Mouse (Mus musculus): Measurements from ENCODE around the gene Tbcd. TPM values are rescaled to one million over a fixed set of nuclear protein-coding genes. Genes with fewer than 3 reads are reported as not detected.
A peak's percentile ranks its signal among the peaks of the same experiment; 100 is the strongest.

Tbcd gene
- polyA plus RNA-seq, 1 experiment from 2014 or later = 61.9 TPM

GRCm38 (mm10) chr11:121543922-121544321, 92.2 kb downstream of the Tbcd start:
- Histone ChIP-seq H3K9ac (replicated peaks; ENCODE audit: low read depth, low read length) (no peak overlapping the region), H3K27ac (ENCODE audit: low read length) (no peak overlapping the region), H3K36me3 (ENCODE audit: control insufficient read depth, insufficient read depth) (no peaks in the 10 kb centered on the region; the same call in 1 of the 2 replicates), H3K4me2 (ENCODE audit: low read length) (no peak overlapping the region), H3K9me3 (ENCODE audit: control insufficient read depth, low read length) (no peaks in the 10 kb centered on the region), H3K4me1 (replicated peaks; ENCODE audit: control insufficient read depth, insufficient read depth, low read length) (peaks cover 2% of the 10 kb centered on the region), H3K27me3 (replicated peaks; ENCODE audit: control insufficient read depth, insufficient read depth, low read length) (no peaks in the 10 kb centered on the region), H3K4me3 (replicated peaks; ENCODE audit: low read length) (no peak overlapping the region)
- ATAC-seq = no peak
- WGBS = 87% methylated on average over 9 of the region's 9 CpGs

- no peak for ATAC-seq
- peaks cover 11% of the 10 kb centered on the region for H3K4me1 ChIP-seq (replicated peaks; ENCODE audit: control insufficient read depth, insufficient read depth, low read length)
- no peak overlapping the region for H3K9ac ChIP-seq (replicated peaks; ENCODE audit: low read depth, low read length)
- no peaks in the 10 kb centered on the region for H3K9me3 ChIP-seq (ENCODE audit: control insufficient read depth, low read length)
- no peak overlapping the region for H3K4me3 ChIP-seq (replicated peaks; ENCODE audit: low read length)
- H3K27ac ChIP-seq (ENCODE audit: low read length) = no peak overlapping the region
- H3K27me3 ChIP-seq (replicated peaks; ENCODE audit: control insufficient read depth, insufficient read depth, low read length) = no peaks in the 10 kb centered on the region
- 79% methylated on average over 7 of the region's 7 CpGs for WGBS
- no peaks in the 10 kb centered on the region; the same call in 1 of the 2 replicates for H3K36me3 ChIP-seq (ENCODE audit: control insufficient read depth, insufficient read depth)
- no peak overlapping the region for H3K4me2 ChIP-seq (ENCODE audit: low read length)
Observed at GRCm38 (mm10) chr11:121544755-121545397, 93.1 kb downstream of the Tbcd start.

GRCm38 (mm10) chr11:121545398-121546034, 93.8 kb downstream of the Tbcd start:
- Histone ChIP-seq H3K9me3 (ENCODE audit: control insufficient read depth, low read length) (no peaks in the 10 kb centered on the region), H3K36me3 (ENCODE audit: control insufficient read depth, insufficient read depth) (no peaks in the 10 kb centered on the region; the same call in 1 of the 2 replicates), H3K27me3 (replicated peaks; ENCODE audit: control insufficient read depth, insufficient read depth, low read length) (no peaks in the 10 kb centered on the region), H3K4me1 (replicated peaks; ENCODE audit: control insufficient read depth, insufficient read depth, low read length) (peaks cover 17% of the 10 kb centered on the region), H3K4me3 (replicated peaks; ENCODE audit: low read length) (no peak overlapping the region), H3K27ac (ENCODE audit: low read length) (no peak overlapping the region), H3K9ac (replicated peaks; ENCODE audit: low read depth, low read length) (no peak overlapping the region), H3K4me2 (ENCODE audit: low read length) (no peak overlapping the region)
- WGBS = 87% methylated on average over 3 of the region's 3 CpGs
- no peak for ATAC-seq

- Histone ChIP-seq H3K4me1 (replicated peaks; ENCODE audit: control insufficient read depth, insufficient read depth, low read length) (peaks cover 19% of the 10 kb centered on the region), H3K27ac (ENCODE audit: low read length) (no peak overlapping the region), H3K9me3 (ENCODE audit: control insufficient read depth, low read length) (no peaks in the 10 kb centered on the region), H3K4me3 (replicated peaks; ENCODE audit: low read length) (no peak overlapping the region), H3K27me3 (replicated peaks; ENCODE audit: control insufficient read depth, insufficient read depth, low read length) (no peaks in the 10 kb centered on the region), H3K9ac (replicated peaks; ENCODE audit: low read depth, low read length) (no peak overlapping the region), H3K4me2 (ENCODE audit: low read length) (no peak overlapping the region), H3K36me3 (ENCODE audit: control insufficient read depth, insufficient read depth) (no peaks in the 10 kb centered on the region; the same call in 1 of the 2 replicates)
- no peak for ATAC-seq
- 91% methylated on average over 5 of the region's 5 CpGs for WGBS
Observed at GRCm38 (mm10) chr11:121547234-121547633, 95.5 kb downstream of the Tbcd start.

GRCm38 (mm10) chr11:121547925-121548324, 96.2 kb downstream of the Tbcd start:
- 98% methylated on average over 4 of the region's 4 CpGs for WGBS
- ATAC-seq = no peak

GRCm38 (mm10) chr11:121548996-121549842, 97.5 kb downstream of the Tbcd start:
- H3K4me1 ChIP-seq (replicated peaks; ENCODE audit: control insufficient read depth, insufficient read depth, low read length) = peaks cover 19% of the 10 kb centered on the region
- H3K27me3 ChIP-seq (replicated peaks; ENCODE audit: control insufficient read depth, insufficient read depth, low read length) = no peaks in the 10 kb centered on the region
- WGBS = 63% methylated on average over 12 of the region's 12 CpGs
- peak; percentile 71 for ATAC-seq
- H3K9ac ChIP-seq (replicated peaks; ENCODE audit: low read depth, low read length) = no peak overlapping the region
- H3K27ac ChIP-seq (ENCODE audit: low read length) = no peak overlapping the region; the same call in 1 of the 2 replicates
- H3K36me3 ChIP-seq (ENCODE audit: control insufficient read depth, insufficient read depth) = no peaks in the 10 kb centered on the region
- no peak overlapping the region for H3K4me2 ChIP-seq (ENCODE audit: low read length)
- no peaks in the 10 kb centered on the region for H3K9me3 ChIP-seq (ENCODE audit: control insufficient read depth, low read length)
- no peak overlapping the region for H3K4me3 ChIP-seq (replicated peaks; ENCODE audit: low read length)

More at GRCm38 (mm10) chr11:121547925-121548324, 96.2 kb downstream of the Tbcd start:
- no peak overlapping the region for H3K4me2 ChIP-seq (ENCODE audit: low read length)
- no peak overlapping the region for H3K9ac ChIP-seq (replicated peaks; ENCODE audit: low read depth, low read length)
- peaks cover 19% of the 10 kb centered on the region for H3K4me1 ChIP-seq (replicated peaks; ENCODE audit: control insufficient read depth, insufficient read depth, low read length)
- H3K9me3 ChIP-seq (ENCODE audit: control insufficient read depth, low read length) = no peaks in the 10 kb centered on the region
- H3K4me3 ChIP-seq (replicated peaks; ENCODE audit: low read length) = no peak overlapping the region
- H3K27ac ChIP-seq (ENCODE audit: low read length) = no peak overlapping the region
- H3K27me3 ChIP-seq (replicated peaks; ENCODE audit: control insufficient read depth, insufficient read depth, low read length) = no peaks in the 10 kb centered on the region
- no peaks in the 10 kb centered on the region; the same call in 1 of the 2 replicates for H3K36me3 ChIP-seq (ENCODE audit: control insufficient read depth, insufficient read depth)

GRCm38 (mm10) chr11:121549843-121550647, 98.3 kb downstream of the Tbcd start:
- H3K4me2 ChIP-seq (ENCODE audit: low read length) = no peak overlapping the region
- peak overlapping the region; percentile 51; the same call in 1 of the 2 replicates for H3K27ac ChIP-seq (ENCODE audit: low read length)
- WGBS = 31% methylated on average over 17 of the region's 17 CpGs
- H3K36me3 ChIP-seq (ENCODE audit: control insufficient read depth, insufficient read depth) = no peaks in the 10 kb centered on the region
- no peaks in the 10 kb centered on the region for H3K27me3 ChIP-seq (replicated peaks; ENCODE audit: control insufficient read depth, insufficient read depth, low read length)
- no peak overlapping the region for H3K4me3 ChIP-seq (replicated peaks; ENCODE audit: low read length)
- ATAC-seq = peak; percentile 62
- peaks cover 19% of the 10 kb centered on the region for H3K4me1 ChIP-seq (replicated peaks; ENCODE audit: control insufficient read depth, insufficient read depth, low read length)
- no peak overlapping the region for H3K9ac ChIP-seq (replicated peaks; ENCODE audit: low read depth, low read length)
- no peaks in the 10 kb centered on the region for H3K9me3 ChIP-seq (ENCODE audit: control insufficient read depth, low read length)

- no peak for ATAC-seq
- no peak overlapping the region for H3K9ac ChIP-seq (replicated peaks; ENCODE audit: low read depth, low read length)
- WGBS = 80% methylated on average over 5 of the region's 5 CpGs
- H3K36me3 ChIP-seq (ENCODE audit: control insufficient read depth, insufficient read depth) = no peaks in the 10 kb centered on the region
- no peaks in the 10 kb centered on the region for H3K9me3 ChIP-seq (ENCODE audit: control insufficient read depth, low read length)
- H3K4me2 ChIP-seq (ENCODE audit: low read length) = no peak overlapping the region
- peaks cover 19% of the 10 kb centered on the region for H3K4me1 ChIP-seq (replicated peaks; ENCODE audit: control insufficient read depth, insufficient read depth, low read length)
- H3K27me3 ChIP-seq (replicated peaks; ENCODE audit: control insufficient read depth, insufficient read depth, low read length) = no peaks in the 10 kb centered on the region
- H3K4me3 ChIP-seq (replicated peaks; ENCODE audit: low read length) = no peak overlapping the region
- H3K27ac ChIP-seq (ENCODE audit: low read length) = no peak overlapping the region
Observed at GRCm38 (mm10) chr11:121551206-121551799, 99.6 kb downstream of the Tbcd start.
